Mouse (Mus musculus) left cerebral cortex, adult 11 months (tissue): Measurements from ENCODE around the gene Gemin8.

Source experiments
- DNase-seq: peaks from one replicate; pipeline ENCODE4 v3.0.0; 2022; ENCODE audit warnings: low spot score

Gene Gemin8

GRCm38 (mm10) chrX:166230515-166231267 is 60.4 kb downstream of the Gemin8 start:
- no peak for DNase-seq

GRCm38 (mm10) chrX:166236131-166236530 is 65.9 kb downstream of the Gemin8 start:
- no peak for DNase-seq

GRCm38 (mm10) chrX:166238831-166239460 is 68.7 kb downstream of the Gemin8 start, which contains the start of gene Gpm6b:
Gene Gpm6b (plus strand): TSS chrX:166238911.
- no peak for DNase-seq

- no peak for DNase-seq
Observed at GRCm38 (mm10) chrX:166239520-166239919, 69.3 kb downstream of the Gemin8 start.
